Mouse (Mus musculus) layer of hippocampus, adult 18-20 months (tissue): ENCODE results near the gene Mex3a. TPM values are rescaled to one million over a fixed set of nuclear protein-coding genes. Genes with fewer than 3 reads are reported as not detected.

Experiments used
- DNase-seq, 2 experiments: peaks; one replicate each; pipeline ENCODE4 v3.0.0; 2022; ENCODE audit warnings: low spot score in 2 of 2
- total RNA-seq, 2 experiments: library from RNA; stranded (reverse); gene quantifications; 2 replicates each; pipeline ENCODE4 v1.2.3; 2021

The Mex3a gene
- total RNA-seq, 2 experiments from 2014 or later, result 2.0 to 2.2 TPM

GRCm38 (mm10) chr3:88526157-88527131 lies 5.8 kb upstream of the Mex3a start:
- peak; percentile 64 to 81 for DNase-seq

GRCm38 (mm10) chr3:88527565-88527964 lies 4.6 kb upstream of the Mex3a start:
- DNase-seq, result no peak

- DNase-seq, result no peak
These were observed 3.5 kb upstream of the Mex3a start for GRCm38 (mm10) chr3:88528646-88529045.

GRCm38 (mm10) chr3:88529204-88530000 lies 2.8 kb upstream of the Mex3a start:
- no peak for DNase-seq

GRCm38 (mm10) chr3:88530082-88530864 lies 1.9 kb upstream of the Mex3a start:
- DNase-seq, result no peak

GRCm38 (mm10) chr3:88531348-88532298 lies 572 bp upstream of the Mex3a start:
- DNase-seq, result peak; percentile 80 to 88

- no peak for DNase-seq
These were observed 705 bp downstream of the Mex3a start for GRCm38 (mm10) chr3:88532689-88533511.

- DNase-seq, result no peak
These were observed 1.5 kb downstream of the Mex3a start for GRCm38 (mm10) chr3:88533706-88534105.

- no peak for DNase-seq
These were observed 2.8 kb downstream of the Mex3a start for GRCm38 (mm10) chr3:88535005-88535404.

- DNase-seq, result no peak
These were observed 3.3 kb downstream of the Mex3a start for GRCm38 (mm10) chr3:88535527-88535926.

- DNase-seq, result peak; percentile 64 to 70
These were observed 4.1 kb downstream of the Mex3a start for GRCm38 (mm10) chr3:88536103-88536930.

- DNase-seq, result no peak
These were observed 5.0 kb downstream of the Mex3a start for GRCm38 (mm10) chr3:88537146-88537545.

- DNase-seq, result no peak
These were observed 6.3 kb downstream of the Mex3a start for GRCm38 (mm10) chr3:88538271-88539145.

- no peak for DNase-seq
These were observed 7.2 kb downstream of the Mex3a start for GRCm38 (mm10) chr3:88539397-88539796.

- DNase-seq, result no peak
These were observed 7.9 kb downstream of the Mex3a start for GRCm38 (mm10) chr3:88540085-88540484.

- no peak for DNase-seq
These were observed 9.6 kb downstream of the Mex3a start for GRCm38 (mm10) chr3:88541622-88542401.
